Mouse (Mus musculus) gastrocnemius, postnatal 14 days (tissue): ENCODE measurements around the gene Rtl8b. TPM values are rescaled to one million over a fixed set of nuclear protein-coding genes. Genes with fewer than 3 reads are reported as not detected.

Experiments
- total RNA-seq, 2 experiments: library from RNA; stranded (reverse); gene quantifications; 2 replicates each; pipeline ENCODE4 v1.2.3; 2021

Gene Rtl8b
- total RNA-seq, 2 experiments from 2014 or later, result 88.7 to 100 TPM

Other genes with a start within 250 kb of the Rtl8b start
- gene Etd, start 235.5 kb downstream of the Rtl8b start, total RNA-seq, result not detected
- gene Rtl8c, start 62.4 kb downstream of the Rtl8b start, total RNA-seq, result 10 to 100 TPM; 10.5 to 14.2 TPM
- gene Gm14597, start 61.4 kb downstream of the Rtl8b start, total RNA-seq, result not detected
- 100 to 1,000 TPM in 1 of 2 experiments, 10 to 100 TPM in 1; 92.8 to 118 TPM for gene Rtl8a, start 26.7 kb downstream of the Rtl8b start, total RNA-seq
- gene 4930502E18Rik, start 54.4 kb upstream of the Rtl8b start, total RNA-seq, result not detected
- gene 1700013H16Rik, start 87.4 kb upstream of the Rtl8b start, total RNA-seq, result not detected
- not detected for gene Zfp36l3, start 106.0 kb upstream of the Rtl8b start, total RNA-seq
- under 1 TPM; 0.27 to 0.41 TPM for gene Xlr, start 127.3 kb upstream of the Rtl8b start, total RNA-seq